Mouse (Mus musculus) common myeloid progenitor, adult 5-6 weeks (primary cell): ENCODE results near the gene Hip1. TPM values are rescaled to one million over a fixed set of nuclear protein-coding genes. Genes with fewer than 3 reads are reported as not detected.
"Not testable (repeated sequence)": the region's sequence is repeated elsewhere in the genome, so short reads cannot be mapped to it uniquely, and the experiment has no call there.

ENCODE experiments used
- ATAC-seq: replicated peaks from 2 replicates; pipeline ENCODE4 v1.8.0; 2016; ENCODE audit warnings: low read depth, mild to moderate bottlenecking, moderate TSS enrichment, inconsistent platforms; ENCODE audit not compliant: poor library complexity, severe bottlenecking
- total RNA-seq: library from RNA; stranded (forward); fragments of 200-1000, 187-1606 nt; gene quantifications from 2 replicates; pipeline ENCODE4 v1.2.3, GENCODE M21; 2017

The Hip1 gene
- total RNA-seq, 1 experiment from 2014 or later = 8.5 TPM

GRCm38 (mm10) chr5:135495471-135495870, 49.4 kb downstream of the Hip1 start:
- ATAC-seq = no peak

DNA sequence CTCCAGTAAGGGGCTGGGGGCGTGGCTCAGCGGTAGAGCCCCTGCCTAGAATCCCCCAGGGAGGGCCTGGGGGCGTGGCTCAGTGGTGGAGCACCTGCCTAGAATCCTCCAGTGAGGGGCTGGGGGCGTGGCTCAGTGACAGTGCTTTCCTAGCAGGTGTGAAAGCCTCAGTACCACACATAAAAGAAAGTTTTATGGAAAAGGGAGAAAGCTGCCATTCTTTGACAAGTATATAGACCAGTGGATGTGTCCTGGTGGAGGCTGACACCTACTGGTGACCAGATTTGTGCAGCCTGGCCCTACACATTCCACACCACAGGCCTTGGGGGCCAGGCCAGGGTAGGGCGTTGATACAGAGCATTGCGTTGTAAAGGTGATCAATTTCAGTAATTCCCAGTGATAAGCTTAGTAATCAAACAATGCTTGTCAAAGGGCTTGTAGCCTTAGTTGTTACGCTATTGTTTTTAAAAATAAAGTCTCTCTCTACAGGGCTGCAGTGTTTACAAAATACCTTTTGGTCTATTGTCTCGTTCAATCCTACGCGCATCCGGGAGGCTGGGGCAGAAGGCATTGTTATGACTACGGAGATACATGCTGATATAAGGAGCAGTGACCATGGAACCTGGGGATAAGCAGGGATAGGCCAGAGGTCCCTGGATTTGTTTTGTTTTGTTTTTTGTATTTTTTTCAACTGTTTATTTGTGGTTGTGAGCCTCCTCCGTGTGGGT, 50.6 kb downstream of the Hip1 start:
- ATAC-seq = peak; percentile 63

DNA sequence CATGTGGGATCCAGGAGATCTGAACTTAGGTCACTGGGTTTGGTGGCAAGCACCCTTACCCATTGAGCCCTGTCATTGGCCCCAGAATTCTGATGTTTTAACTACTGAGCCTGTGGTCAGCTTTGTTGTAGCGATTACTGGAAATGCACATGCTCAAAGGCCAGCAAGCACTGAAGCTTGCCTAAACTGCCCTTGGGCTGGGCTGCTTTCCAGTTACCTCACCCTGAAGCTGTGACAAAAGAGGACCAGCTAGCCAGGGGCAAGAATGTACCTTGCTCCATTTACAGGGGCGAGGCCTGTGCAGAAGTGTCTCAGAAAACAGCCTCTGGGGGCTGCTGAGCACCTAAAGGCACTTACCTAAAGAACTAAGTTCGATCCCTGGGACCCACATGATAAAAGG, 51.8 kb downstream of the Hip1 start:
- no peak for ATAC-seq

- ATAC-seq = no peak
Observed at GRCm38 (mm10) chr5:135492126-135492525, 52.8 kb downstream of the Hip1 start.

DNA sequence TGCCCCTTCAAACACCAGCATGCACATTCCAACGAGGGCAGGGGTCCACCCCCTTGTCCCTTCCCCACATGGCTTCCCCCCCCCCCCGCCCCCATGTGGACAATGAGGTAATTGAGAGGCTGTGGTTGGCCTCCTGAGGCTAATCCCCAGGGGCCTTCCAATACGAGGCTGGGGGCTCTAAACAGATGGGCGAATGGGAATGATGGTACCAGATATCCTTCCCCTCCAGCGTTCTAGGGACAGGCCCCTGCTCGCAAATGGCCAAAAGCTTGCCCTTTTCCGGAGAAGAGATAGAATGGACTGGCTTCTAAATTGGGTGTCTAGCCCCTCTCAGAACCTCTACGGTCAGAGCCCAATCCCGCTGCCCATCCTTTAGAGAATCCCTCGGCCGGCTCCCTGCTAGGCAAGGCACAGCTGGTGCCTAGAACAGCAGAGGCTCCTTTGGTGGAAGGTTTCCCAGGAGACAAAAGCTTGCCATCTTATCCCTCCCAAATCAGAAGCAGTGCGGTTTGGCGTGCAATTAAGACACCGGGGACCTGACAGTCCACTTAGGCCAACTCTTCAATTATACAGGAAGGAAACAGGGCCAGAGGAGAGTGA, 55.1 kb downstream of the Hip1 start:
- no peak for ATAC-seq

- ATAC-seq = peak; percentile 79
Observed at GRCm38 (mm10) chr5:135488881-135489694, 55.8 kb downstream of the Hip1 start.

GRCm38 (mm10) chr5:135488222-135488880, 56.6 kb downstream of the Hip1 start:
- 0 out of 2 replicates have a peak, but pooled peaks have one; percentile 18 for ATAC-seq

DNA sequence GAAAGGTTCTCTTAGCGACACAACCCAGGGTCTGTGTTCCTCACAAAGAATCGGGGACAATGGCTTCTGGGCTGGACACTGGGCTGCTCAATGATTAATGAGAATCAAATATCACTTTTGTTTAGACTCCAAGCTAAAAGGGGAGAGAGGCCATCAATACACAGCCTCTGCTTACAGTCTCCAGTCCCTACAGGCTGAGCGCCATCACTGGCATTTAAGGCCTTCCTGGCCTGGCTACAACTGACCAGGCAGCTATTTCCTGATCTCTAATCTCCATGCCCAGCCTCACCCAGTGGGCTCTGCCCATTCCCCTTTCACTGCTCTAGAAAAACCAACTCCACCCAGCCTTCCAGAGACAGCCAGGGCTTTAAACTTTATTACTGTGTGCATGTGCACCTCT, 59.6 kb downstream of the Hip1 start:
- ATAC-seq = no peak

GRCm38 (mm10) chr5:135483865-135484264, 61.1 kb downstream of the Hip1 start:
- not testable (repeated sequence) for ATAC-seq

DNA sequence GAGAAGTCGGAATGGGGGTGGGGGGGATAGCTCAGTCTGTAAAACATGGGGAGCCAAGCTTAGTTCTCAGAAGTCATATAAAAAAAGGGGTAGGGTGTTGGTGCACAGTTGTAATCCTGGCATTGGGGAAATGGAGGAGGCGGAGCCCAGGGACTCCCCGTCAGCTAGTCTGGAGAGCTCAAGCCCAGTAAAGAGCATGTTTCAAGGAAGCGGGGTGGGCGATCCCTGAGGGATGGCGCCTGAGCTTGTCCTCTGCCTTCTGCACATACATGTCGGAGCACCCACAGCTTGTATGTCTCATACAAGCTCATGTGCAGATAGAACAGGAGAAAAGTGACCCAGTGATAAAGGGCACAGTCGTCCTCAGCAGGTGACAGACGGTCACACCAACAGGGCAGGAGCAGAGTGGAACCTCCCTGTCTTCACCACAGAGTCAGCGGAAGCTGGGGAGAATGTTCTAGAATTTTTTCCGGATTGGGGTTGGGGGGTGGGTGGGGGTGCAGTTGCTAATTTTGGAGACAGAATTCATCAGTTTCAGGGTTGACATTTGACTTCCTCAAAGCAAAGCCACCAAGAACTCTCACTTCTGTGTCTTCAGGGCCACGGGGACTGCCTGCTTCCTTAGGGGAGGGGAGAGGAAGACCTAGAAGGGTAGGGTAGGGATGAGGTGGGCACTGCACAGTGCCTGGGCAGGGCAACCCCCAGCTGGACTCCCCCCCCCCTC, 65.9 kb downstream of the Hip1 start:
- peak; percentile 82 for ATAC-seq

- ATAC-seq = no peak
Observed at GRCm38 (mm10) chr5:135476199-135476598, 68.7 kb downstream of the Hip1 start.

GRCm38 (mm10) chr5:135472405-135472804, 72.5 kb downstream of the Hip1 start:
- ATAC-seq = peak; percentile 96

- peak; percentile 17; the same call in 1 of the 2 replicates for ATAC-seq
Observed at GRCm38 (mm10) chr5:135471747-135472146, 73.2 kb downstream of the Hip1 start.

- no peak for ATAC-seq
Observed at GRCm38 (mm10) chr5:135468280-135468679, 76.6 kb downstream of the Hip1 start.

GRCm38 (mm10) chr5:135465833-135466291, 79.1 kb downstream of the Hip1 start:
- no peak for ATAC-seq

GRCm38 (mm10) chr5:135463380-135463779, 81.5 kb downstream of the Hip1 start:
- ATAC-seq = peak; percentile 70

DNA sequence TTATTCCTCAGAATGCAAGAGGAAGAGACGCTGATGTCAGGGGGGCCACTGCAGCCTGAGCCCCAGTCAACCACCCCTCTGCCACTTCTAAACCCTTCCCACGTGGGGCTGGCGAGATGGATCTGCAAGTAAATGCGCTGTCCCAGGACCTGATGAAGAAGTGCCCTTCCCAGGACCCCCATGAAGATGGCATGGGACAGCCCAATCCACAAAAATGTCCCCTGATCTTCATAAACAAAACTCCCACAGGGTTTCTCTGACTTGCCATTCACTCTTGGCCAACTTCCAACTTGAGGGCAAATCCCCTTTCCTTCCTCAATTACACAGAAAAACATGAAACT, 84.1 kb downstream of the Hip1 start:
- ATAC-seq = no peak

DNA sequence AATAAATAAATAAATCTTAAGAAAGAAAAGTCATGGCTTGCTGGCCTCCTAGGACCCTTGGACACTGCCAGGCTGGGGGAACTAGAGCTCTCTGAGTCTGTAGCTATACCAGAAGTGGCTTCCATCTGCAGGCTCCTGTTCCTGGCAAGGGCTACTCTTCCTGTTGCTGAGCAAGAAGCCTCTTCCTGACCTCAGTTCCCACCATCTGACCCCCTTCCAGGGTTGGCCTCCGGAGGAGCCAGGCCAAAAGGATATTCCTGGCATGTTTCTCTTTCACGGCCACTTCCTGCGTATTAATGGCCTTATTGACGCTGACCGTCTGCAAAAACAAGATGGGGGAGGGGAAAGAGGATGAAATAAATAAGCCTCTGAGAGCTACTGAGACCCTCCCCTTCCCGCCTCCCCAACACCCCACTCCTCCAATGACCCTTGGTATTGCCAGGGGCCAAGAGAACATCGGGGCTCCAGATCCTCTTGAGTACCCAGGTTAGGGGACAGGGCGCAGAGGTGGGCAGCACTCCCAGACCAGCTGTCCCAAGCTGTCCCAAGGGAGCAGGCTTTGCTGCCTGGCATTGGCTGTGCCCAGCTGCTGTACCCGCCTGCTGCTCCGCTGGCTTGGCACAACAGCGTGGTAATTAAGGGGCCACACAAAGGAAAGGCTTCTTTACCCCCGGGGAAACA, 84.6 kb downstream of the Hip1 start:
- ATAC-seq = no peak

GRCm38 (mm10) chr5:135459486-135459885, 85.4 kb downstream of the Hip1 start:
- ATAC-seq = peak; percentile 57; the same call in 1 of the 2 replicates
